Mouse (Mus musculus) forebrain, embryonic 10.5 days (tissue): ENCODE data around the gene Akap6. TPM values are rescaled to one million over a fixed set of nuclear protein-coding genes. Genes with fewer than 3 reads are reported as not detected.

Experiments
- DNase-seq: peaks from one replicate; pipeline ENCODE4 v3.0.0-alpha.2; 2017; ENCODE audit warnings: low spot score; ENCODE audit errors: extremely low spot score
- H3K27ac ChIP-seq: fragments of 300-500 bp; sonication (generic); 2 replicates; pipeline ENCODE4 v1.5.1; 2016; ENCODE audit warnings: mild to moderate bottlenecking
- H3K27me3 ChIP-seq: fragments of 300-500 bp; sonication (generic); 2 replicates; pipeline ENCODE4 v1.6.1; 2016; ENCODE audit warnings: mild to moderate bottlenecking; ENCODE audit not compliant: poor library complexity, severe bottlenecking
- H3K36me3 ChIP-seq: fragments of 300-500 bp; sonication (generic); replicated peaks from 2 replicates; pipeline ENCODE4 v1.6.1; 2016; ENCODE audit warnings: mild to moderate bottlenecking, moderate library complexity
- H3K4me1 ChIP-seq: fragments of 300-500 bp; sonication (generic); 2 replicates; pipeline ENCODE4 v1.6.1; 2016
- H3K4me3 ChIP-seq: fragments of 300-500 bp; sonication (generic); 2 replicates; pipeline ENCODE4 v1.5.1; 2016; ENCODE audit warnings: mild to moderate bottlenecking, moderate library complexity
- H3K9me3 ChIP-seq: fragments of 300-500 bp; sonication (generic); 2 replicates; pipeline ENCODE4 v1.6.1; 2016; ENCODE audit warnings: mild to moderate bottlenecking, moderate library complexity
- WGBS: fragments of 180-500 bp; shearing (Covaris S2); methylation state at CpG from one replicate; pipeline ENCODE4 v1.1.7; 2016; 5-methylcytosine and 5-hydroxymethylcytosine counted together
- polyA plus RNA-seq: library from polyadenylated mRNA; unstranded; fragments of >200 nt; fragmentation: Nextera tagmentation; extraction: Ambion mirVana; gene quantifications from 2 replicates; pipeline ENCODE4 v1.2.1, GENCODE M21; 2016

Akap6 gene
- polyA plus RNA-seq, 1 experiment from 2014 or later = 3.0 TPM

GRCm38 (mm10) chr12:52845982-52846381, 146.8 kb downstream of the Akap6 start:
- H3K4me3 ChIP-seq = no peak overlapping the region
- no peak for DNase-seq
- peaks cover 23% of the 10 kb centered on the region for H3K4me1 ChIP-seq
- WGBS = 97% methylated on average over 1 of the region's 1 CpGs
- H3K36me3 ChIP-seq = no peaks in the 10 kb centered on the region
- no peaks in the 10 kb centered on the region for H3K27me3 ChIP-seq
- no peaks in the 10 kb centered on the region for H3K9me3 ChIP-seq
- no peak overlapping the region for H3K27ac ChIP-seq

GRCm38 (mm10) chr12:52847020-52847419, 147.8 kb downstream of the Akap6 start:
- H3K4me1 ChIP-seq = peaks cover 28% of the 10 kb centered on the region
- no peak for DNase-seq
- H3K27me3 ChIP-seq = no peaks in the 10 kb centered on the region
- 90% methylated on average over 4 of the region's 4 CpGs for WGBS
- no peaks in the 10 kb centered on the region for H3K9me3 ChIP-seq
- no peak overlapping the region for H3K27ac ChIP-seq
- H3K4me3 ChIP-seq = no peak overlapping the region
- no peaks in the 10 kb centered on the region for H3K36me3 ChIP-seq

- DNase-seq = no peak
- no peaks in the 10 kb centered on the region for H3K36me3 ChIP-seq
- 71% methylated on average over 14 of the region's 14 CpGs for WGBS
Observed at GRCm38 (mm10) chr12:52847830-52848518, 148.8 kb downstream of the Akap6 start.

GRCm38 (mm10) chr12:52848519-52848855, 149.3 kb downstream of the Akap6 start:
- H3K4me3 ChIP-seq = no peak overlapping the region
- no peaks in the 10 kb centered on the region for H3K36me3 ChIP-seq
- H3K27ac ChIP-seq = peak overlapping the region; percentile 68
- no peaks in the 10 kb centered on the region for H3K9me3 ChIP-seq
- WGBS = 73% methylated on average over 7 of the region's 7 CpGs
- no peak for DNase-seq
- no peaks in the 10 kb centered on the region for H3K27me3 ChIP-seq
- peaks cover 28% of the 10 kb centered on the region for H3K4me1 ChIP-seq

More at GRCm38 (mm10) chr12:52847830-52848518, 148.8 kb downstream of the Akap6 start:
- H3K4me1 ChIP-seq = peaks cover 28% of the 10 kb centered on the region
- peak overlapping the region; percentile 68 for H3K27ac ChIP-seq
- H3K9me3 ChIP-seq = no peaks in the 10 kb centered on the region
- no peak overlapping the region for H3K4me3 ChIP-seq
- H3K27me3 ChIP-seq = no peaks in the 10 kb centered on the region

- H3K27me3 ChIP-seq = no peaks in the 10 kb centered on the region
- 90% methylated on average over 4 of the region's 4 CpGs for WGBS
- H3K9me3 ChIP-seq = no peaks in the 10 kb centered on the region
- H3K4me3 ChIP-seq = no peak overlapping the region
- no peak for DNase-seq
- H3K4me1 ChIP-seq = peaks cover 28% of the 10 kb centered on the region
- no peaks in the 10 kb centered on the region for H3K36me3 ChIP-seq
- no peak overlapping the region for H3K27ac ChIP-seq
Observed at GRCm38 (mm10) chr12:52849297-52849696, 150.1 kb downstream of the Akap6 start.

- Histone ChIP-seq H3K9me3 (no peaks in the 10 kb centered on the region), H3K4me1 (peaks cover 28% of the 10 kb centered on the region), H3K36me3 (no peaks in the 10 kb centered on the region), H3K27ac (peak overlapping the region; percentile 51; the same call in 1 of the 2 replicates), H3K27me3 (no peaks in the 10 kb centered on the region), H3K4me3 (no peak overlapping the region)
- DNase-seq = no peak
- WGBS = 73% methylated on average over 7 of the region's 7 CpGs
Observed at GRCm38 (mm10) chr12:52850332-52851036, 151.3 kb downstream of the Akap6 start.

GRCm38 (mm10) chr12:52851221-52851620, 152.0 kb downstream of the Akap6 start:
- DNase-seq = no peak
- no peak overlapping the region for H3K4me3 ChIP-seq
- no peaks in the 10 kb centered on the region for H3K9me3 ChIP-seq
- H3K27me3 ChIP-seq = no peaks in the 10 kb centered on the region
- 0 out of 2 replicates have a peak overlapping the region, but pooled peaks have one; percentile 51 for H3K27ac ChIP-seq
- 80% methylated on average over 5 of the region's 5 CpGs for WGBS
- H3K36me3 ChIP-seq = no peaks in the 10 kb centered on the region
- peaks cover 28% of the 10 kb centered on the region for H3K4me1 ChIP-seq

- no peak for DNase-seq
- Histone ChIP-seq H3K27ac (no peak overlapping the region), H3K4me1 (peaks cover 14% of the 10 kb centered on the region), H3K36me3 (no peaks in the 10 kb centered on the region), H3K4me3 (no peak overlapping the region), H3K27me3 (no peaks in the 10 kb centered on the region), H3K9me3 (no peaks in the 10 kb centered on the region)
- 85% methylated on average over 7 of the region's 7 CpGs for WGBS
Observed at GRCm38 (mm10) chr12:52854236-52854679, 155.1 kb downstream of the Akap6 start.

GRCm38 (mm10) chr12:52856104-52856503, 156.9 kb downstream of the Akap6 start:
- Histone ChIP-seq H3K4me3 (no peak overlapping the region), H3K4me1 (peaks cover 3% of the 10 kb centered on the region), H3K36me3 (no peaks in the 10 kb centered on the region), H3K27me3 (no peaks in the 10 kb centered on the region), H3K27ac (no peak overlapping the region), H3K9me3 (no peaks in the 10 kb centered on the region)
- DNase-seq = no peak
- WGBS = 71% methylated on average over 1 of the region's 1 CpGs

GRCm38 (mm10) chr12:52857306-52857705, 158.1 kb downstream of the Akap6 start:
- WGBS = 92% methylated on average over 4 of the region's 4 CpGs
- no peaks in the 10 kb centered on the region for H3K27me3 ChIP-seq
- no peaks in the 10 kb centered on the region for H3K36me3 ChIP-seq
- no peak for DNase-seq
- no peak overlapping the region for H3K27ac ChIP-seq
- no peaks in the 10 kb centered on the region for H3K9me3 ChIP-seq
- no peaks in the 10 kb centered on the region; the same call in 1 of the 2 replicates for H3K4me1 ChIP-seq
- H3K4me3 ChIP-seq = no peak overlapping the region

- no peak for DNase-seq
- no peak overlapping the region for H3K27ac ChIP-seq
- H3K9me3 ChIP-seq = peaks cover 15% of the 10 kb centered on the region
- 87% methylated on average over 3 of the region's 3 CpGs for WGBS
- no peak overlapping the region for H3K4me3 ChIP-seq
- no peaks in the 10 kb centered on the region for H3K4me1 ChIP-seq
- H3K27me3 ChIP-seq = no peaks in the 10 kb centered on the region
- H3K36me3 ChIP-seq = no peaks in the 10 kb centered on the region
Observed at GRCm38 (mm10) chr12:52861922-52862321, 162.7 kb downstream of the Akap6 start.

GRCm38 (mm10) chr12:52868000-52868624, 168.9 kb downstream of the Akap6 start:
- no peak overlapping the region for H3K4me3 ChIP-seq
- 54% methylated on average over 8 of the region's 8 CpGs for WGBS
- no peaks in the 10 kb centered on the region for H3K27me3 ChIP-seq
- peaks cover 14% of the 10 kb centered on the region for H3K4me1 ChIP-seq
- H3K36me3 ChIP-seq = no peaks in the 10 kb centered on the region
- H3K9me3 ChIP-seq = peaks cover 14% of the 10 kb centered on the region
- H3K27ac ChIP-seq = no peak overlapping the region
- DNase-seq = no peak

- H3K27me3 ChIP-seq = no peaks in the 10 kb centered on the region; the same call in 1 of the 2 replicates
- peaks cover 2% of the 10 kb centered on the region for H3K9me3 ChIP-seq
- no peak overlapping the region for H3K4me3 ChIP-seq
- peaks cover 28% of the 10 kb centered on the region for H3K4me1 ChIP-seq
- DNase-seq = no peak
- 87% methylated on average over 3 of the region's 3 CpGs for WGBS
- no peak overlapping the region for H3K27ac ChIP-seq
- no peaks in the 10 kb centered on the region for H3K36me3 ChIP-seq
Observed at GRCm38 (mm10) chr12:52871604-52872003, 172.4 kb downstream of the Akap6 start.
